In the genomic region with DNA sequence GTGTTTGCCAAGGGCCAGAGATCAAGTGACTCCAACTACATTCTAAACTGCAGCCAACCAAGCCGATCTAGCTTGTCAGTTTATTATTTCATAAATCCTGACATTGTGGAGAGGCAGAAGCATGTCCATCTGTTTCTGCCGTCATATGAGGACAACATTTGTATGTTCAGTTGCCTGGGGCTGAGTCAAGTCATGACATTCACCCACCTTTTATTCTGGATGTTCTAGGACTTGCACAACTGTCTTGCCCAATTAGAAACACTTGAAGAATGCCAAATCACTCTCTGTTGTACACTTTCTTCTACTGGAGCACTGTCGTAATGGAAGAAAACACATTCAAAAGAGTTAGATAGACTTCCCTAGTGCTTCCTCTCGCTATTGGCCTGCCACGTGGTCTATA, we compare ENCODE assay signal across 22 mouse cellular contexts. TPM values are rescaled to one million over a fixed set of nuclear protein-coding genes. Genes with fewer than 3 reads are reported as not detected.
DNase-seq lines count a peak whose midpoint lies in the region; ATAC-seq and TF ChIP-seq lines count a peak whose summit lies in the region.
"Had no signal": no experiment of that assay in that cellular context is flagged by ENCODE, and none has a peak within 500 bp of the region (broad histone marks: within the 10 kb centered on the region; RNA-seq: fewer than 3 reads in every experiment).

No protein-coding gene starts in this region.

- H3K27me3 ChIP-seq in liver, embryonic 14.5 days (ENCODE audit: control insufficient read depth, insufficient read depth, low read length): no peaks in the 10 kb centered on the region
- no peaks in the 10 kb centered on the region for H3K27me3 ChIP-seq in liver, postnatal 0 days (ENCODE audit: insufficient read depth, low read length)
- H3K27me3 ChIP-seq: embryonic facial prominence, embryonic 12.5 days; embryonic facial prominence, embryonic 15.5 days had no signal

- peak overlapping the region; percentile 92 for H3K27ac ChIP-seq in liver, embryonic 14.5 days
- H3K27ac ChIP-seq in liver, postnatal 0 days (ENCODE audit: low read depth): peak overlapping the region; percentile 48; the same call in 1 of the 2 replicates
- H3K27ac ChIP-seq: embryonic facial prominence, embryonic 12.5 days; embryonic facial prominence, embryonic 15.5 days; gastrocnemius, adult 2 months; hindbrain, embryonic 12.5 days; hindbrain, embryonic 15.5 days had no signal

- H3K4me3 ChIP-seq in liver, embryonic 14.5 days (ENCODE audit: insufficient read depth in 1 of 2, low read depth in 2 of 2, low read length in 2 of 2): no peak overlapping the region
- no peak overlapping the region for H3K4me3 ChIP-seq in liver, postnatal 0 days (ENCODE audit: low read depth, low read length)
- H3K4me3 ChIP-seq: embryonic facial prominence, embryonic 12.5 days; embryonic facial prominence, embryonic 15.5 days; gastrocnemius, adult 2 months; hindbrain, embryonic 12.5 days; hindbrain, embryonic 15.5 days had no signal

- DNase-seq in fat pad, adult 2 months (ENCODE audit: extremely low read depth, low read depth, low spot score): peak; percentile 74
- peak; percentile 70 for DNase-seq in gonadal fat pad, adult 2 months (ENCODE audit: low read depth)
- DNase-seq in liver, embryonic 14.5 days (ENCODE audit: low read depth in 3 of 3, low spot score in 3 of 3): no peak
- DNase-seq in liver, postnatal 0 days: no peak
- DNase-seq in layer of hippocampus, postnatal 14 days (ENCODE audit: low spot score in 2 of 2): no peak
- DNase-seq: adrenal gland, adult 2 months; adrenal gland, postnatal 14 days; cerebellum, adult 11 months; cerebellum, adult 2 months; cerebellum, adult 9-11 months; cerebellum, postnatal 25 days; forebrain, postnatal 0 days; gastrocnemius, adult 2 months; gastrocnemius, postnatal 14 days had no signal

- peaks cover 53 to 56% of the 10 kb centered on the region in 2 experiments for H3K4me1 ChIP-seq in liver, embryonic 14.5 days (replicated peaks; ENCODE audit: control insufficient read depth in 2 of 2, insufficient read depth in 2 of 2, low read length in 1 of 2)
- peaks cover 12% of the 10 kb centered on the region for H3K4me1 ChIP-seq in liver, postnatal 0 days (ENCODE audit: insufficient read depth)
- H3K4me1 ChIP-seq: embryonic facial prominence, embryonic 12.5 days; embryonic facial prominence, embryonic 15.5 days had no signal

- WGBS in liver, embryonic 14.5 days (ENCODE audit: insufficient replicate concordance): 66% methylated on average over 5 of the region's 5 CpGs
- WGBS in liver, postnatal 0 days (ENCODE audit: insufficient replicate concordance): 78% methylated on average over 5 of the region's 5 CpGs

- peak overlapping the region; percentile 55 for H3K9ac ChIP-seq in liver, embryonic 14.5 days (replicated peaks)
- H3K9ac ChIP-seq in liver, postnatal 0 days (replicated peaks): no peak overlapping the region
- H3K9ac ChIP-seq: embryonic facial prominence, embryonic 12.5 days; embryonic facial prominence, embryonic 15.5 days; forebrain, postnatal 0 days; hindbrain, embryonic 12.5 days; hindbrain, embryonic 15.5 days had no signal

- no peak for TF ChIP-seq CTCF in liver, embryonic 14.5 days (IDR thresholded peaks at IDR 0.05; ENCODE audit: low read depth)
- TF ChIP-seq CTCF in liver, postnatal 0 days (IDR thresholded peaks at IDR 0.05; ENCODE audit: low read depth): no peak

- ATAC-seq in liver, embryonic 14.5 days (ENCODE audit: insufficient read depth): peak; percentile 6; the same call in 1 of the 2 replicates
- ATAC-seq in liver, postnatal 0 days: no peak
- ATAC-seq in inflammation-experienced regulatory T-cells, adult 6 months: no peak
- ATAC-seq: CD4-positive, CD25-positive, alpha-beta regulatory T cell, adult 4 months; forebrain, embryonic 14.5 days; forebrain, postnatal 0 days had no signal

- no peaks in the 10 kb centered on the region for H3K36me3 ChIP-seq in liver, embryonic 14.5 days (replicated peaks; ENCODE audit: control insufficient read depth, insufficient read depth, low read depth)
- H3K36me3 ChIP-seq in liver, postnatal 0 days (replicated peaks; ENCODE audit: insufficient read depth, low read length): no peaks in the 10 kb centered on the region
- H3K36me3 ChIP-seq: embryonic facial prominence, embryonic 12.5 days; embryonic facial prominence, embryonic 15.5 days; hindbrain, embryonic 12.5 days; hindbrain, embryonic 15.5 days had no signal

- H3K9me3 ChIP-seq in liver, embryonic 14.5 days (ENCODE audit: control insufficient read depth, low read length): no peaks in the 10 kb centered on the region
- no peaks in the 10 kb centered on the region for H3K9me3 ChIP-seq in liver, postnatal 0 days (ENCODE audit: low read length)
- H3K9me3 ChIP-seq: embryonic facial prominence, embryonic 12.5 days; embryonic facial prominence, embryonic 15.5 days; hindbrain, embryonic 12.5 days; hindbrain, embryonic 15.5 days had no signal

- no peak for TF ChIP-seq EP300 in liver, embryonic 14.5 days (IDR thresholded peaks at IDR 0.05; ENCODE audit: low read depth)
- TF ChIP-seq EP300 in liver, postnatal 0 days (IDR thresholded peaks at IDR 0.05; ENCODE audit: low read depth): no peak

- peak overlapping the region; percentile 61 for H3K4me2 ChIP-seq in liver, embryonic 14.5 days (ENCODE audit: low read depth)
- no peak overlapping the region for H3K4me2 ChIP-seq in liver, postnatal 0 days (ENCODE audit: low read depth, low read length)
- H3K4me2 ChIP-seq: embryonic facial prominence, embryonic 12.5 days; embryonic facial prominence, embryonic 15.5 days; heart, embryonic 11.5 days; hindbrain, embryonic 12.5 days; hindbrain, embryonic 15.5 days had no signal

RNA-seq across cellular contexts. Expression of a gene that starts 27.2 kb away (rescaled TPM):
- 8.4 and 10.6 TPM in 2 replicates for polyA plus RNA-seq in gonadal fat pad, adult 2 months (2012; rRNA removed)
- 22.7 and 34.9 TPM in 2 replicates for polyA plus RNA-seq in liver, embryonic 14.5 days (2012; rRNA removed)
- 96.2 and 118 TPM in 2 replicates for polyA plus RNA-seq in liver, embryonic 14.5 days (2014; fragmentation: Nextera tagmentation; extraction: Ambion mirVana)
- polyA plus RNA-seq in liver, postnatal 0 days (2015; fragmentation: Nextera tagmentation; extraction: Ambion mirVana): 19.3 and 22.4 TPM in 2 replicates
- total RNA-seq in layer of hippocampus, postnatal 14 days (2021): 100 to 1,000 TPM; 151 to 155 TPM
- 1 to 10 TPM in 2 of 3 experiments, under 1 TPM in 1; 0.91 to 1.3 (median 1.1) TPM for polyA plus RNA-seq in inflammation-experienced regulatory T-cells, adult 6 months (2017; shearing (Covaris generic))

Comparison
In these comparisons a context has a peak if more than half of its experiments do, and no peak if none do; other contexts are left out.
1. DNase-seq: peak in fat pad, adult 2 months (single experiment) and gonadal fat pad, adult 2 months (single experiment); none in liver, embryonic 14.5 days (0 of 3), liver, postnatal 0 days (single experiment) and layer of hippocampus, postnatal 14 days (0 of 2).